Comparison of ENCODE assay signal across 11 mouse cellular contexts in genomic region chr7:81476833-81477232, GRCm38 (mm10). TPM values are rescaled to one million over a fixed set of nuclear protein-coding genes. Genes with fewer than 3 reads are reported as not detected.
DNase-seq lines count a peak whose midpoint lies in the region; ATAC-seq lines count a peak whose summit lies in the region.
"Had no signal": no experiment of that assay in that cellular context is flagged by ENCODE, and none has a peak within 500 bp of the region (broad histone marks: within the 10 kb centered on the region; RNA-seq: fewer than 3 reads in every experiment).

No protein-coding gene starts in this region.

- peak overlapping the region; percentile 49 for H3K4me2 ChIP-seq in kidney, embryonic 15.5 days
- no peak overlapping the region for H3K4me2 ChIP-seq in hindbrain, embryonic 15.5 days
- peak overlapping the region; percentile 30 for H3K4me2 ChIP-seq in neural tube, embryonic 12.5 days (replicated peaks)

- no peak overlapping the region for H3K27ac ChIP-seq in kidney, embryonic 15.5 days
- H3K27ac ChIP-seq in hindbrain, embryonic 15.5 days (replicated peaks): no peak overlapping the region
- H3K27ac ChIP-seq in neural tube, embryonic 12.5 days: no peak overlapping the region

- no peak for DNase-seq in kidney, adult 9 months
- peak; percentile 36 for DNase-seq in embryo, embryonic 9.5 days (ENCODE audit: extremely low spot score)
- DNase-seq in spleen, adult 18-20 months: no peak
- no peak for DNase-seq in Muller cell, postnatal 12 days (ENCODE audit: inconsistent ontology term)
- DNase-seq in layer of hippocampus, adult 9-10 months (ENCODE audit: low spot score): no peak
- DNase-seq: adrenal gland, postnatal 25 days; liver, postnatal 0 days had no signal

- peak overlapping the region; percentile 20; the same call in 1 of the 2 replicates for H3K4me3 ChIP-seq in kidney, embryonic 15.5 days (replicated peaks)
- H3K4me3 ChIP-seq in hindbrain, embryonic 15.5 days: no peak overlapping the region
- no peak overlapping the region for H3K4me3 ChIP-seq in neural tube, embryonic 12.5 days
- H3K4me3 ChIP-seq: myocyte had no signal

- no peaks in the 10 kb centered on the region for H3K9me3 ChIP-seq in kidney, embryonic 15.5 days (replicated peaks)
- H3K9me3 ChIP-seq in hindbrain, embryonic 15.5 days: no peaks in the 10 kb centered on the region
- no peaks in the 10 kb centered on the region for H3K9me3 ChIP-seq in neural tube, embryonic 12.5 days

- H3K4me1 ChIP-seq in kidney, embryonic 15.5 days: peaks cover 6% of the 10 kb centered on the region; the same call in 1 of the 2 replicates
- no peaks in the 10 kb centered on the region; the same call in 1 of the 2 replicates for H3K4me1 ChIP-seq in hindbrain, embryonic 15.5 days (replicated peaks)
- H3K4me1 ChIP-seq in neural tube, embryonic 12.5 days: peaks cover 5% of the 10 kb centered on the region; the same call in 1 of the 2 replicates

- 3% methylated on average over 24 of the region's 24 CpGs for WGBS in kidney, embryonic 15.5 days
- 11% methylated on average over 24 of the region's 24 CpGs for WGBS in hindbrain, embryonic 15.5 days
- 4% methylated on average over 24 of the region's 24 CpGs for WGBS in neural tube, embryonic 12.5 days

- no peak overlapping the region for H3K9ac ChIP-seq in kidney, embryonic 15.5 days
- no peak overlapping the region for H3K9ac ChIP-seq in hindbrain, embryonic 15.5 days
- H3K9ac ChIP-seq in neural tube, embryonic 12.5 days: 0 out of 2 replicates have a peak overlapping the region, but pooled peaks have one; percentile 26
- H3K9ac ChIP-seq: liver, postnatal 0 days had no signal

- H3K27me3 ChIP-seq in kidney, embryonic 15.5 days: peaks cover 33% of the 10 kb centered on the region
- H3K27me3 ChIP-seq in hindbrain, embryonic 15.5 days: no peaks in the 10 kb centered on the region
- peaks cover 21% of the 10 kb centered on the region for H3K27me3 ChIP-seq in neural tube, embryonic 12.5 days (replicated peaks)

- no peaks in the 10 kb centered on the region for H3K36me3 ChIP-seq in kidney, embryonic 15.5 days
- peaks cover 46% of the 10 kb centered on the region for H3K36me3 ChIP-seq in hindbrain, embryonic 15.5 days
- peaks cover 30% of the 10 kb centered on the region for H3K36me3 ChIP-seq in neural tube, embryonic 12.5 days

- 0 out of 2 replicates have a peak, but pooled peaks have one; percentile 43 for ATAC-seq in kidney, embryonic 15.5 days (replicated peaks; ENCODE audit: low FRiP score)
- peak; percentile 40; the same call in 1 of the 2 replicates for ATAC-seq in hindbrain, embryonic 15.5 days (ENCODE audit: low FRiP score, low read depth)
- ATAC-seq in neural tube, embryonic 12.5 days (ENCODE audit: low FRiP score, low read depth): no peak
- ATAC-seq: liver, postnatal 0 days had no signal

RNA-seq across cellular contexts. Expression of gene Ap3b2, which starts 16.9 kb away (rescaled TPM):
- 1.2 and 2.6 TPM in 2 replicates for polyA plus RNA-seq in kidney, embryonic 15.5 days (2015; fragmentation: Nextera tagmentation; extraction: Ambion mirVana)
- polyA plus RNA-seq in hindbrain, embryonic 15.5 days (2015; fragmentation: Nextera tagmentation; extraction: Ambion mirVana): 133 and 147 TPM in 2 replicates
- polyA plus RNA-seq in neural tube, embryonic 12.5 days (2016; fragmentation: Nextera tagmentation; extraction: Ambion mirVana): 88.5 and 89.7 TPM in 2 replicates
- polyA plus RNA-seq: myocyte had no signal

RNA-seq across cellular contexts. Expression of gene BC048679, which starts 21.2 kb away (rescaled TPM):
- not detected in 2 replicates for polyA plus RNA-seq in kidney, embryonic 15.5 days (2015; fragmentation: Nextera tagmentation; extraction: Ambion mirVana)
- polyA plus RNA-seq in hindbrain, embryonic 15.5 days (2015; fragmentation: Nextera tagmentation; extraction: Ambion mirVana): not detected in 2 replicates
- polyA plus RNA-seq in neural tube, embryonic 12.5 days (2016; fragmentation: Nextera tagmentation; extraction: Ambion mirVana): not detected in 2 replicates
- polyA plus RNA-seq: liver, postnatal 0 days; myocyte had no signal

RNA-seq across cellular contexts. Expression of gene Cpeb1, which starts 21.6 kb away (rescaled TPM):
- polyA plus RNA-seq in kidney, embryonic 15.5 days (2015; fragmentation: Nextera tagmentation; extraction: Ambion mirVana): 0.87 and 1.9 TPM in 2 replicates
- 5.7 and 6.2 TPM in 2 replicates for polyA plus RNA-seq in hindbrain, embryonic 15.5 days (2015; fragmentation: Nextera tagmentation; extraction: Ambion mirVana)
- polyA plus RNA-seq in neural tube, embryonic 12.5 days (2016; fragmentation: Nextera tagmentation; extraction: Ambion mirVana): 1.9 and 4.0 TPM in 2 replicates

Comparison
In these comparisons a context has a peak if more than half of its experiments do, and no peak if none do; other contexts are left out.
1. RNA of gene Ap3b2, which starts 16.9 kb away (polyA plus RNA-seq): 133 to 147 TPM in hindbrain, embryonic 15.5 days and 88.5 to 89.7 TPM in neural tube, embryonic 12.5 days; 1.2 to 2.6 TPM in kidney, embryonic 15.5 days; every median in the first group is over 10 times any median in the second.